Mouse (Mus musculus) midbrain, embryonic 12.5 days (tissue): ENCODE measurements around the gene Sfr1. TPM values are rescaled to one million over a fixed set of nuclear protein-coding genes. Genes with fewer than 3 reads are reported as not detected.

ENCODE experiments used
- ATAC-seq: fragments of 200-750 bp; cut with Nextera tagmentation; 2 replicates; pipeline ENCODE4 v1.8.0; 2017; ENCODE audit warnings: low read depth, moderate TSS enrichment, moderate library complexity; ENCODE audit not compliant: low FRiP score
- H3K27ac ChIP-seq: fragments of 300-500 bp; sonication (generic); replicated peaks from 2 replicates; pipeline ENCODE4 v1.5.1; 2016; ENCODE audit warnings: mild to moderate bottlenecking
- H3K27me3 ChIP-seq: fragments of 300-500 bp; sonication (generic); 2 replicates; pipeline ENCODE4 v1.6.1; 2016; ENCODE audit warnings: mild to moderate bottlenecking
- H3K36me3 ChIP-seq: fragments of 300-500 bp; sonication (generic); 2 replicates; pipeline ENCODE4 v1.6.1; 2016
- H3K4me1 ChIP-seq: fragments of 300-500 bp; sonication (generic); 2 replicates; pipeline ENCODE4 v1.6.1; 2016
- H3K4me2 ChIP-seq: fragments of 300-500 bp; sonication (generic); replicated peaks from 2 replicates; pipeline ENCODE4 v1.6.1; 2016; ENCODE audit warnings: mild to moderate bottlenecking, moderate library complexity
- H3K4me3 ChIP-seq: fragments of 300-500 bp; sonication (generic); 2 replicates; pipeline ENCODE4 v1.5.1; 2016; ENCODE audit warnings: mild to moderate bottlenecking
- H3K9ac ChIP-seq: fragments of 300-500 bp; sonication (generic); replicated peaks from 2 replicates; pipeline ENCODE4 v1.6.1; 2016; ENCODE audit warnings: mild to moderate bottlenecking, moderate library complexity
- H3K9me3 ChIP-seq: fragments of 300-500 bp; sonication (generic); 2 replicates; pipeline ENCODE4 v1.6.1; 2016; ENCODE audit warnings: mild to moderate bottlenecking
- WGBS: fragments of 180-500 bp; shearing (Covaris S2); methylation state at CpG from one replicate; pipeline ENCODE4 v1.1.7; 2016; 5-methylcytosine and 5-hydroxymethylcytosine counted together
- polyA plus RNA-seq: library from polyadenylated mRNA; unstranded; fragments of >200 nt; fragmentation: Nextera tagmentation; extraction: Ambion mirVana; gene quantifications from 2 replicates; pipeline ENCODE4 v1.2.1, GENCODE M21; 2016

The Sfr1 gene
- polyA plus RNA-seq: 238 and 263 TPM in 2 replicates

DNA sequence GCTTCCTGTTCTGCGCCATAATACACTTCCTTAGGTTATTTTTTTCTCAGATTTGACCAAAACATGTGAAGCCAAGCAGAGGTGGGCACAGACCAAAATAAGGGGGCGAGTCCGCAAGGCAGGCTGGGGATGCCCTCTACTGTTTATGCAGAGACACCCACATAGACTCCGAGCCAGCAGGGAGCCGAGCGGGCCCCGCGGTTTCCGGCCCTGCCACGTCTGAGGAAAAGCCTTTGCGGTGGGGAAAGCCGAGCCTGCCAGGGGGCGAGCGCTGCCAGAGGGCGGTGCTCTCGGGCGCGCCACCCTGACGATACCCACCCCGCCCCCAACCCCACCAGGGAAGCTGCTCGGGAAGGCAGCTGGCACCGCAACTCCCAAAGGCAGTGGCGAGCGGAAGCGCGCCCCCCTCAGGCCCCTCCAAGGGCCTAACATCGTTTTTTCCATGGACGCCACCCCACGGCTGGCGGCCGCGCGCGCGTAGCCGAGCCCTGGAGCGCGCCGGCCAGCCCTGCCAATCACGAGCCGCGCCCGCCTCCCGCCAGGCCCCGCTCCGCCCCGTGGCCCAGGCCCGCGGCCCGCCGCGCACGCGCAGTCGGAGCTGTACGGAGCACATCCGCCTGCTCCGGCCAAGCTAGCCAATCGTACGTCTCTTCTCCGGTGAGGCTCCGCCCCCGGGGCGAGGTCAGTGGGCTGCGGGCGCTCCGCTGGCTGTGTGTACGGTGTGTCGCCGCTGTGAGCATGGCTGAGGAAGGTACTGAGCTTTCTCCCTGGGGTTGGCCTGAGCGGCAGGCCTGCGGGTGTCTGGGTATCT lies at the start of gene Sfr1:
TSS of gene Sfr1 (plus strand) at position 612 of the 811 bp plus-strand sequence.
- H3K4me2 ChIP-seq: peak within 1 kb of the TSS; percentile 71
- H3K4me3 ChIP-seq: peak within 1 kb of the TSS; percentile 82
- H3K9me3 ChIP-seq: no peaks in the 10 kb centered on the region
- H3K4me1 ChIP-seq: peaks cover 13% of the 10 kb centered on the region; the same call in 1 of the 2 replicates
- H3K9ac ChIP-seq: peak within 1 kb of the TSS; percentile 78
- peak; percentile 97 for ATAC-seq
- H3K27ac ChIP-seq: peak within 1 kb of the TSS; percentile 96
- H3K27me3 ChIP-seq: no peaks in the 10 kb centered on the region
- H3K36me3 ChIP-seq: peaks cover 36% of the 10 kb centered on the region
- under 1% methylated on average over 68 of the region's 72 CpGs for WGBS

DNA sequence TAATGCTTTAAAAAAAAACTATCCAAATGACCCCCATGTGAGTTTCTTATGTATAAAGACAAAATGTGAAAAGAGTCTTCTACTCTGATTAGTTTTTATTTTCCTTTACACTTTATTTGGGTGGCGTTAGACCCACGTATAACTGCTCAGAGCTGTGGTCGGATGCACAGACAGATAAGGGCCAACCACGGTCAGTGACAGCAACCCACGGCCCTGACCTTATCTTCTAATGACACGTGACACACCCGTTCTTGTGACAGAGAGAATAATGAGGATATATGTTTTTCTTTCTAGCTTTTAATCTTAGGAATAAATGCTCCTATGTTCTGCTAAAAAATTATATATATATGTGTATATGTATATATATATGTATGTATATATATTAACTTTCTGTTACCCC lies 41.9 kb upstream of the Sfr1 start:
- Histone ChIP-seq H3K9me3 (no peaks in the 10 kb centered on the region), H3K27me3 (peaks cover 10% of the 10 kb centered on the region; the same call in 1 of the 2 replicates), H3K4me3 (no peak overlapping the region), H3K9ac (no peak overlapping the region), H3K4me2 (no peak overlapping the region), H3K36me3 (no peaks in the 10 kb centered on the region), H3K4me1 (peaks cover 8% of the 10 kb centered on the region; the same call in 1 of the 2 replicates), H3K27ac (no peak overlapping the region)
- WGBS: 94% methylated on average over 7 of the region's 7 CpGs
- ATAC-seq: no peak

DNA sequence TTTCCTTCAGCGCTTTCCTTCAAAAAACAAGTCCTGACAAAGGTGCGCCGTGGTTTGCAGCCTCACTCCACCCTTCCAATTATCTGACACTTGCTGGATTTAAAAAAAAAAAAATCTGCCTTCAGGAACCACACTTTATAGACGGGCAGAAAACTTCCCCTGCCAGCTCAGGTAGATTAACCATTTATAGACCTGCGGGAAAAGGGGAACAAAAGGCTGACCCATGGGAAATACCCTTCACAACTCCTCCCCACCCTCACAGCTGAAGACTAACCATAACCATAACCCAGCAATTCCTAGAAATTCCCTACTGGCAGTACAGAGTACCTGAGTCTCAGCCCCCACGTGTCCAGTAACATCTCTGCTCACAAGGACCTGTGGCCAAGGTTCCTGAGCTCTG lies 39.5 kb upstream of the Sfr1 start, which contains the start of gene Col17a1:
TSS of gene Col17a1 (minus strand) at position 101 of the 400 bp plus-strand sequence.
- H3K4me3 ChIP-seq: no peak within 1 kb of the TSS
- no peak for ATAC-seq
- H3K9ac ChIP-seq: no peak within 1 kb of the TSS
- peaks cover 8% of the 10 kb centered on the region; the same call in 1 of the 2 replicates for H3K4me1 ChIP-seq
- H3K36me3 ChIP-seq: no peaks in the 10 kb centered on the region
- H3K4me2 ChIP-seq: no peak within 1 kb of the TSS
- no peaks in the 10 kb centered on the region for H3K9me3 ChIP-seq
- 81% methylated on average over 6 of the region's 6 CpGs for WGBS
- no peak within 1 kb of the TSS for H3K27ac ChIP-seq
- peaks cover 10% of the 10 kb centered on the region; the same call in 1 of the 2 replicates for H3K27me3 ChIP-seq

- H3K36me3 ChIP-seq: no peaks in the 10 kb centered on the region
- H3K4me1 ChIP-seq: peaks cover 8% of the 10 kb centered on the region; the same call in 1 of the 2 replicates
- WGBS: 89% methylated on average over 6 of the region's 6 CpGs
- H3K4me3 ChIP-seq: no peak overlapping the region
- H3K9me3 ChIP-seq: no peaks in the 10 kb centered on the region
- H3K9ac ChIP-seq: no peak overlapping the region
- ATAC-seq: no peak
- H3K27ac ChIP-seq: no peak overlapping the region
- H3K27me3 ChIP-seq: peaks cover 3% of the 10 kb centered on the region; the same call in 1 of the 2 replicates
- H3K4me2 ChIP-seq: no peak overlapping the region
These were observed 35.8 kb upstream of the Sfr1 start for GRCm38 (mm10) chr19:47695725-47696124.

GRCm38 (mm10) chr19:47696411-47696810 lies 35.1 kb upstream of the Sfr1 start:
- H3K27ac ChIP-seq: no peak overlapping the region
- H3K4me1 ChIP-seq: peaks cover 11% of the 10 kb centered on the region; the same call in 1 of the 2 replicates
- WGBS: 91% methylated on average over 8 of the region's 8 CpGs
- no peak for ATAC-seq
- no peaks in the 10 kb centered on the region for H3K9me3 ChIP-seq
- 0 out of 2 replicates have a peak, but pooled peaks cover under 1% of the 10 kb centered on the region for H3K27me3 ChIP-seq
- H3K4me2 ChIP-seq: no peak overlapping the region
- no peak overlapping the region for H3K4me3 ChIP-seq
- no peaks in the 10 kb centered on the region for H3K36me3 ChIP-seq
- no peak overlapping the region for H3K9ac ChIP-seq

DNA sequence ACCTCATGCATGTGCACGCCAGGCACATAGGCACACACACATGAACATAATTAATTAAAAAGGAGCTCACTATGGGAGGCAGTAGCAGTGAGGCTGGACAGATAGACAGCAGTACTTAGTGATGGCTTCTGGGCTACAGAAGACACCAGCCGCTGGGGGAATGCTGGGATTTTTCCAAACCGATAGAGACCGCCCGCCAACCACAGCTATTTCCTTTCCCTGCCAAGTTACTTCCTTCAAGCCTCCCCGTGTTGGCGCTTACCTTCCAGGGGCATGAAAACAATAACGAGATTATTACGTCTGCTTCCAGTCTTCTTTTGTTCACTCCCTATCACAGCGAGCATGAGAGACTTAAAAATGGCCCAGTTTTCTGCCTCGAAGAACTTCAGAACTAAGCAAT lies 34.4 kb upstream of the Sfr1 start:
- no peak overlapping the region for H3K4me3 ChIP-seq
- ATAC-seq: no peak
- H3K4me1 ChIP-seq: peaks cover 12% of the 10 kb centered on the region; the same call in 1 of the 2 replicates
- no peak overlapping the region for H3K9ac ChIP-seq
- no peaks in the 10 kb centered on the region for H3K9me3 ChIP-seq
- 83% methylated on average over 11 of the region's 11 CpGs for WGBS
- H3K36me3 ChIP-seq: no peaks in the 10 kb centered on the region
- no peaks in the 10 kb centered on the region for H3K27me3 ChIP-seq
- no peak overlapping the region for H3K4me2 ChIP-seq
- H3K27ac ChIP-seq: no peak overlapping the region

DNA sequence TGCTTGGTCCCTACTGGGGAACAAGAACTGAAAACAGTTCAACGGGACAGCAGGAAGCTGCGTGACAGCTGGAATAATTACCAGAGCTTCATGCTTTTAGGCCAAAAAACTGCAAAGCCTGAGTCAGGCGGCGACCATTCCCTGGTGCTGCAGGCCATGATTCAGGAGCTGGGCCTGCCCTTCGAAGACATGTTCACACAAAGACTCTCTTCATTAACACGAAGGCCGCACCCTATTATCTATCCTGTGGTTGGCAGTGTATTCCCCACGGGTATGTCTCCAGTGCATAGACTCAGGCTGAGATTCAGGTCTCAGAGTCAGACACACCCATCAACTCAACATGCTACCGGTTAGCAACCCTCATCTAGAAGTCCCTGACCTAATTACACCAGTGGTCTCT lies 33.2 kb upstream of the Sfr1 start:
- no peak overlapping the region for H3K4me2 ChIP-seq
- ATAC-seq: no peak

DNA sequence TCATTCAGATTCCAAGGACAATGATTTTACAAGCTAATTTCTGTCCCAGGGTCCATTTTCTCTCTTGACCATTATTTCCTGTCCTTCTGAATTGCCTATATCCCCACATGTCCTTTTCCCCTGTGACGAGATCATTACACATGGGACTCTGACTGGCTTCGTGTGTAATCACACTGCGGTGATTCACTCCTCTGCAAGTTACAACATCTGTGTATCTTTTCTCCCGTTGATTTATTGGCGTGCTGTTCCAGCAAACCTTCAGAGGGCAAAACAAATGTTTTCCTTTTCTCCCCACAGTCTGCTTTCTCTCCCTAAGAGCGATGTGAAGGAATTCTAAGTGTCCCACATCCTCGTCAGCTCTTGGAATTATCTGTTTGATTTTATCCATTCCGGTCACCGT lies 31.7 kb upstream of the Sfr1 start:
- H3K27ac ChIP-seq: no peak overlapping the region
- H3K27me3 ChIP-seq: no peaks in the 10 kb centered on the region
- no peak overlapping the region for H3K9ac ChIP-seq
- no peak overlapping the region for H3K4me3 ChIP-seq
- no peak overlapping the region for H3K4me2 ChIP-seq
- 84% methylated on average over 9 of the region's 9 CpGs for whole genome bisulfite sequencing
- H3K4me1 ChIP-seq: 0 out of 2 replicates have a peak, but pooled peaks cover 4% of the 10 kb centered on the region
- ATAC-seq: no peak
- H3K36me3 ChIP-seq: no peaks in the 10 kb centered on the region
- no peaks in the 10 kb centered on the region for H3K9me3 ChIP-seq

More for the DNA sequence above, 33.2 kb upstream of the Sfr1 start:
- Histone ChIP-seq H3K9ac (no peak overlapping the region), H3K36me3 (no peaks in the 10 kb centered on the region), H3K4me3 (no peak overlapping the region), H3K9me3 (no peaks in the 10 kb centered on the region), H3K27me3 (no peaks in the 10 kb centered on the region), H3K27ac (no peak overlapping the region), H3K4me1 (peaks cover 10% of the 10 kb centered on the region; the same call in 1 of the 2 replicates)
- WGBS: 88% methylated on average over 9 of the region's 9 CpGs

- H3K27me3 ChIP-seq: no peaks in the 10 kb centered on the region
- 74% methylated on average over 8 of the region's 8 CpGs for WGBS
These were observed 31.0 kb upstream of the Sfr1 start for GRCm38 (mm10) chr19:47700509-47700908.

DNA sequence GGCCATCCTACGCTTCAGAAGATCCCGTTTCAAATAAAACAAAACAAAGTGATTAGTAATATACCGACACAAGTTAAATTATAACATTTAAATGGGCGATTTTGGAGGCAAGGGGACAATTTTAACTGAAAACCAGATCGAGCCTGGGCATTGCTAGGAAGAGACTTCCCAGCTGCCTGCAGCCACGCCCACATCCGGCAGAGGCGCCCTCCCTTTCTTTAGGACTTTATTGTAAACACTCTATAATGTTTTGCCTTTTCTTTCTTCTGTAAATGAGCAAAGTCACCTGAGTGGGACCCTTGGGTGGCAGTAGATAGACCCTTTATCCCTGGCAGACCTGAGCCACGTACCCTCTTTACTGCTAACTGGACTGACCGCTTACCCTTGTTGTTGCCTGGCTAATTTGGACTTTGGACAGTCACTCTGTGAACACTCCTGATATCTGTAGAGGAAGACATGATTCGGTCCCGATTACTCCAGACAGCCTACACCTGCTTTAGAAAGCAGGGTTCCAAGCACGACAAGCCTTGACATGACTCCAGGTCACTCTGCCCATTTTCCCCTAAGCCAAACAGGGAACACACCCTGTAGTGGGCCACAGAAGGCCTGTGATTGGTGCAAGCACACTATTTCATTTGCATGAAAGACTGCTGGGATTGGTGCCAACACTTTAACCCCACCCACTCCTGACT lies 26.3 kb upstream of the Sfr1 start:
- Histone ChIP-seq H3K36me3 (no peaks in the 10 kb centered on the region), H3K4me1 (0 out of 2 replicates have a peak, but pooled peaks cover 4% of the 10 kb centered on the region), H3K9me3 (no peaks in the 10 kb centered on the region), H3K27ac (no peak overlapping the region), H3K4me3 (no peak overlapping the region), H3K4me2 (no peak overlapping the region), H3K9ac (no peak overlapping the region), H3K27me3 (no peaks in the 10 kb centered on the region)
- WGBS: 76% methylated on average over 13 of the region's 13 CpGs
- no peak for ATAC-seq

More at GRCm38 (mm10) chr19:47700509-47700908, 31.0 kb upstream of the Sfr1 start:
- Histone ChIP-seq H3K4me3 (no peak overlapping the region), H3K4me2 (no peak overlapping the region), H3K9ac (no peak overlapping the region), H3K4me1 (0 out of 2 replicates have a peak, but pooled peaks cover 4% of the 10 kb centered on the region), H3K27ac (no peak overlapping the region), H3K36me3 (no peaks in the 10 kb centered on the region), H3K9me3 (no peaks in the 10 kb centered on the region)
- ATAC-seq: no peak

GRCm38 (mm10) chr19:47705772-47706309 lies 25.6 kb upstream of the Sfr1 start:
- Histone ChIP-seq H3K9ac (no peak overlapping the region), H3K27me3 (no peaks in the 10 kb centered on the region), H3K9me3 (no peaks in the 10 kb centered on the region), H3K4me2 (no peak overlapping the region), H3K36me3 (no peaks in the 10 kb centered on the region), H3K4me1 (0 out of 2 replicates have a peak, but pooled peaks cover 4% of the 10 kb centered on the region), H3K27ac (no peak overlapping the region), H3K4me3 (no peak overlapping the region)
- WGBS: 92% methylated on average over 8 of the region's 8 CpGs
- ATAC-seq: no peak
